Comparison of ENCODE assay signal across 21 mouse cellular contexts in genomic region chr5:90280061-90280460, GRCm38 (mm10).
"Had no signal": no experiment of that assay in that cellular context is flagged by ENCODE, and none has a peak within 500 bp of the region (broad histone marks: within the 10 kb centered on the region; RNA-seq: fewer than 3 reads in every experiment).

No protein-coding gene starts in this region.

- DNase-seq: kidney, adult 11 months; kidney, adult 8-10 months; kidney, postnatal 10 days; kidney, postnatal 36 days; layer of hippocampus, postnatal 36 days; lung, embryonic 14.5 days; lung, postnatal 36 days; retina, postnatal 1 day; right cerebral cortex, postnatal 25 days; spleen, adult 18-20 months; thymus, adult 18-20 months; thymus, postnatal 36 days had no signal

- H3K4me2 ChIP-seq: intestine, embryonic 15.5 days; kidney, embryonic 15.5 days; limb, embryonic 13.5 days; lung, embryonic 14.5 days; midbrain, embryonic 13.5 days; neural tube, embryonic 13.5 days had no signal

- H3K9me3 ChIP-seq: intestine, embryonic 15.5 days; kidney, embryonic 15.5 days; limb, embryonic 10.5 days; limb, embryonic 13.5 days; midbrain, embryonic 13.5 days; neural tube, embryonic 13.5 days had no signal

- ATAC-seq: intestine, embryonic 15.5 days; lung, postnatal 0 days; midbrain, embryonic 13.5 days; midbrain, embryonic 16.5 days had no signal

- H3K27me3 ChIP-seq: intestine, embryonic 15.5 days; kidney, embryonic 15.5 days; limb, embryonic 13.5 days; midbrain, embryonic 13.5 days; neural tube, embryonic 13.5 days had no signal

- H3K4me1 ChIP-seq: intestine, embryonic 15.5 days; kidney, embryonic 15.5 days; limb, embryonic 10.5 days; limb, embryonic 13.5 days; midbrain, embryonic 13.5 days; neural tube, embryonic 13.5 days had no signal

- H3K9ac ChIP-seq: intestine, embryonic 15.5 days; kidney, embryonic 15.5 days; limb, embryonic 13.5 days; lung, embryonic 14.5 days; midbrain, embryonic 13.5 days; neural tube, embryonic 13.5 days had no signal

- H3K4me3 ChIP-seq: intestine, embryonic 15.5 days; kidney, embryonic 15.5 days; limb, embryonic 10.5 days; limb, embryonic 13.5 days; midbrain, embryonic 13.5 days; myocyte; neural tube, embryonic 13.5 days had no signal

- H3K27ac ChIP-seq: intestine, embryonic 15.5 days; kidney, embryonic 15.5 days; limb, embryonic 10.5 days; limb, embryonic 13.5 days; midbrain, embryonic 13.5 days; neural tube, embryonic 13.5 days had no signal
